Mouse (Mus musculus): ENCODE data around the gene Tcf23. TPM values are rescaled to one million over a fixed set of nuclear protein-coding genes. Genes with fewer than 3 reads are reported as not detected.

Tcf23 gene
- total and polyA plus RNA-seq, 2 experiments = under 0.01 to 0.06 TPM

GRCm38 (mm10) chr5:30944344-30944743 is 24.1 kb upstream of the Tcf23 start:
- no peak for DNase-seq (ENCODE audit: extremely low read depth, low read depth, low spot score)
- no peaks in the 10 kb centered on the region for H3K36me3 ChIP-seq (ENCODE audit: control insufficient read depth, insufficient read depth, low read length)
- H3K79me2 ChIP-seq (ENCODE audit: control insufficient read depth, insufficient read depth, low read length) = no peaks in the 10 kb centered on the region
- no peaks in the 10 kb centered on the region for H3K27me3 ChIP-seq (ENCODE audit: control insufficient read depth, insufficient read depth, low read length)
- no peak overlapping the region for H3K9ac ChIP-seq (ENCODE audit: low read depth, low read length)
- H3K4me1 ChIP-seq (ENCODE audit: control insufficient read depth, insufficient read depth, low read length) = peaks cover 7% of the 10 kb centered on the region
- 88% methylated on average over 6 of the region's 6 CpGs for WGBS
- H3K27ac ChIP-seq (replicated peaks; ENCODE audit: insufficient read depth, low read depth, low read length) = no peak overlapping the region
- no peak overlapping the region for H3K4me3 ChIP-seq (ENCODE audit: insufficient read depth, low read depth, low read length)
- no peak for TF ChIP-seq POLR2A (IDR thresholded peaks at IDR 0.05; ENCODE audit: extremely low read depth, insufficient read depth, low read length)

DNA sequence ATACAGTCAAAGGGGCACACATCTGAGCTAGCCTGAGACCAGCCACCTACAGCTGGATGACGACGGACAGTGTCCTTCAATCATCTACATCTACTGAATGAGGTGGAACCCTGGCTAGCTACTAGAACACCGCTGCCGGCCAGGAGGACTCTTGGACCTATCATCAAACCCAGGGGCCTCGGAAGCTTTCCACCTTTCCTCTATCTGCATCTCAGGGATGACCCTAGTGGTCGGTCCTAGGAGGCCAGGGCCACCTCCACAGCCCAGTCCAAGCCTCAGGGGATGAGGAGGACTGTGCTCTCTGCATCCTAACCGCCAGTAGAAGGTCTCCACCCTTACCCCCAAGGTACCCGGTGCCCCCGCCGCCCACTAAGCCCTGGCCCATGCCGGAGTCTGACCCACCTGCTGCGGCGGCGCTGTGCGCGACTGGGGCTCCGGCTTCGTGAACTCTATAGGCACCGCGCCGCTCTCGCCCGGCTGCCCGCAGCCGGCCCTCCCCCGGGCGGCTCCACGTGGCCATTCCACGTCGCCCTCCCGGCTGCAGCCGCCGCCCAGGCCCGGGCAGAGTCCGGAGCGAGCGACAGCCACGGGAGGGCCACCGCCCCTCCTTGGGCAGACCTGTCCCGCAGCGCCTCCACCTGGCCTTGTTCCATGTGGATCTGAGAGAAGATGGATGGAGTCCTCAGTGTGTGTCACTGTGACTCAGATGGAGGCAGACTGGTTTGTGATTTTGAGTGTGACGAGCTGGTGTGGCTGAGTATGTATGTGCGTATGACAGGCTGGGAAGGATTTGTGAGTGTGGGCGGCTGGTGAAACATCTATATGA is 23.3 kb upstream of the Tcf23 start, which contains the start of gene Cgref1:
Gene Cgref1 (minus strand): TSS at position 636 of the 826 bp plus-strand sequence.
- peak within 1 kb of the TSS; percentile 53; the same call in 1 of the 2 replicates for H3K4me3 ChIP-seq (ENCODE audit: insufficient read depth, low read depth, low read length)
- 8% methylated on average over 44 of the region's 44 CpGs for WGBS
- TF ChIP-seq POLR2A (IDR thresholded peaks at IDR 0.05; ENCODE audit: extremely low read depth, insufficient read depth, low read length) (no peak), CTCF (IDR thresholded peaks at IDR 0.05; ENCODE audit: low read depth, low read length) (peak; percentile 47)
- no peak for DNase-seq (ENCODE audit: extremely low read depth, low read depth, low spot score)
- H3K36me3 ChIP-seq (ENCODE audit: control insufficient read depth, insufficient read depth, low read length) = no peaks in the 10 kb centered on the region
- no peaks in the 10 kb centered on the region; the same call in 1 of the 2 replicates for H3K79me2 ChIP-seq (ENCODE audit: control insufficient read depth, insufficient read depth, low read length)
- peak within 1 kb of the TSS; percentile 64 for H3K9ac ChIP-seq (ENCODE audit: low read depth, low read length)
- no peaks in the 10 kb centered on the region for H3K27me3 ChIP-seq (ENCODE audit: control insufficient read depth, insufficient read depth, low read length)
- no peak within 1 kb of the TSS for H3K27ac ChIP-seq (replicated peaks; ENCODE audit: insufficient read depth, low read depth, low read length)
- peaks cover 7% of the 10 kb centered on the region for H3K4me1 ChIP-seq (ENCODE audit: control insufficient read depth, insufficient read depth, low read length)

- Histone ChIP-seq H3K27ac (replicated peaks; ENCODE audit: insufficient read depth, low read depth, low read length) (peak overlapping the region; percentile 14; the same call in 1 of the 2 replicates), H3K9ac (ENCODE audit: low read depth, low read length) (no peak overlapping the region), H3K36me3 (ENCODE audit: control insufficient read depth, insufficient read depth, low read length) (peaks cover 4% of the 10 kb centered on the region), H3K27me3 (ENCODE audit: control insufficient read depth, insufficient read depth, low read length) (no peaks in the 10 kb centered on the region), H3K79me2 (ENCODE audit: control insufficient read depth, insufficient read depth, low read length) (no peaks in the 10 kb centered on the region; the same call in 1 of the 2 replicates), H3K4me1 (ENCODE audit: control insufficient read depth, insufficient read depth, low read length) (peaks cover 22% of the 10 kb centered on the region), H3K4me3 (ENCODE audit: insufficient read depth, low read depth, low read length) (no peak overlapping the region)
- TF ChIP-seq CTCF (IDR thresholded peaks at IDR 0.05; ENCODE audit: low read depth, low read length) (no peak), POLR2A (IDR thresholded peaks at IDR 0.05; ENCODE audit: extremely low read depth, insufficient read depth, low read length) (no peak)
- 51% methylated on average over 5 of the region's 5 CpGs for WGBS
- peak; percentile 65 for DNase-seq (ENCODE audit: extremely low read depth, low read depth, low spot score)
Measured at GRCm38 (mm10) chr5:30948620-30949019, 19.8 kb upstream of the Tcf23 start.

DNA sequence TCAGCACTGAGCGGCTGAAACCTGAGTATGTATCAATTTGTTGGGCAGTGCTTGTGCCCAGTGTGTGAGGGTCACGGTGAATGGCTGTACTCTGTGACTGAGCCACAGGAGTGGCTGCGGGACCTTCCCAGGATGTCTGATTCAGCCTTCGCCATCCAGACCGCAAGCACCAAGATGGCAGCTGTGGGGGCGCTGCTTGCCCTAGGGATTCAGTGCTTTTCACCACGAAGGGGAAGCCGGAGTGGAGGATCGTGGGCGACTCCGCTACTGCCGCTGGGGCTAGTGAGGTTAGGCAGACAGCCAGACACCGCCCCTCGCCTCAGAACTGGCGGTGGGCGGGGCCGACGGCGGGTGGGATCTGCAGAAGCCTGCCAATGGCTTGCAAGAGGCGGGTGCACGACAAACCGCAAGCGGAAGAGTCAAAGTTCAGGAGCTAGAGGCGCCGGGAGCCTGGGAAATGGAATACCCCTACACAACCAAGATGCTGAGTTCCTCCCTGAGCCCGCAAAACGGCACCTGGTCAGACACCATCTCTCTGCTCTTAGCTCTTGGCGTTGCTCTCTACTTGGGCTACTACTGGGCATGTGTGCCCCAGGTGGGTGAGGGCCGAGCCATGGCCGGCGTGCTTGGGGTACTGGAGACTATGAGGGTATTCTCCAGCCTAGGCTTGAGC is 18.7 kb upstream of the Tcf23 start:
- Histone ChIP-seq H3K36me3 (ENCODE audit: control insufficient read depth, insufficient read depth, low read length) (peaks cover 14% of the 10 kb centered on the region), H3K79me2 (ENCODE audit: control insufficient read depth, insufficient read depth, low read length) (no peaks in the 10 kb centered on the region; the same call in 1 of the 2 replicates), H3K27ac (replicated peaks; ENCODE audit: insufficient read depth, low read depth, low read length) (peak overlapping the region; percentile 75), H3K4me1 (ENCODE audit: control insufficient read depth, insufficient read depth, low read length) (peaks cover 23% of the 10 kb centered on the region), H3K4me3 (ENCODE audit: insufficient read depth, low read depth, low read length) (peak overlapping the region; percentile 77), H3K9ac (ENCODE audit: low read depth, low read length) (peak overlapping the region; percentile 80), H3K27me3 (ENCODE audit: control insufficient read depth, insufficient read depth, low read length) (no peaks in the 10 kb centered on the region)
- TF ChIP-seq POLR2A (IDR thresholded peaks at IDR 0.05; ENCODE audit: extremely low read depth, insufficient read depth, low read length) (peak; percentile 70), CTCF (IDR thresholded peaks at IDR 0.05; ENCODE audit: low read depth, low read length) (no peak)
- under 1% methylated on average over 31 of the region's 31 CpGs for WGBS
- DNase-seq (ENCODE audit: extremely low read depth, low read depth, low spot score) = peak; percentile 84

DNA sequence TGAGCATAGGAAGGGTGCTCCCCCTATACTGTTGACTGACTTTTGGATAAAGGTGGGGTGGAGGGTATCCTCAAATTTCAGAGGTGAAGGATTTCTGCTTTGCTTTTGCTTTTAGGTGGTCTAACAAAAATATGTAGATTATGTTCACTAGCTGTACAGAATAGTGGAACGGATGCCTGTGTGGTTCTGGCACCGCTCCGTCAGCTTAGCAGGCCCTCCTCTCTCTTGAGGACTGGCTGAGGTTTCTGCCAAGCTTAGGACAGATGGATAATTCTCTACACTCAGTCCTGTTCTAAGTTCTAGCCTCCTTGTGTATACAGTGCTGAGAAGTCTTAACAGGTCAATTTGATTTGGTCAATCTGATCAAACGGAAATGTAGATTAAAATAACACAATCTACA is 18.0 kb upstream of the Tcf23 start:
- Histone ChIP-seq H3K4me1 (ENCODE audit: control insufficient read depth, insufficient read depth, low read length) (peaks cover 22% of the 10 kb centered on the region), H3K79me2 (ENCODE audit: control insufficient read depth, insufficient read depth, low read length) (no peaks in the 10 kb centered on the region; the same call in 1 of the 2 replicates), H3K4me3 (ENCODE audit: insufficient read depth, low read depth, low read length) (peak overlapping the region; percentile 77), H3K27me3 (ENCODE audit: control insufficient read depth, insufficient read depth, low read length) (no peaks in the 10 kb centered on the region), H3K9ac (ENCODE audit: low read depth, low read length) (peak overlapping the region; percentile 80), H3K36me3 (ENCODE audit: control insufficient read depth, insufficient read depth, low read length) (peaks cover 21% of the 10 kb centered on the region), H3K27ac (replicated peaks; ENCODE audit: insufficient read depth, low read depth, low read length) (peak overlapping the region; percentile 75)
- WGBS = 14% methylated on average over 4 of the region's 4 CpGs
- TF ChIP-seq CTCF (IDR thresholded peaks at IDR 0.05; ENCODE audit: low read depth, low read length) = no peak
- no peak for TF ChIP-seq POLR2A (IDR thresholded peaks at IDR 0.05; ENCODE audit: extremely low read depth, insufficient read depth, low read length)
- peak; percentile 59 for DNase-seq (ENCODE audit: extremely low read depth, low read depth, low spot score)
